Mouse (Mus musculus) urinary bladder, adult 18-20 months (tissue): ENCODE data around the gene Trim67.

ENCODE experiments used
- DNase-seq, 2 experiments: peaks; one replicate each; pipeline ENCODE4 v3.0.0; 2022; ENCODE audit warnings: low spot score in 2 of 2, mixed read lengths in 2 of 2

Trim67 gene

GRCm38 (mm10) chr8:124793661-124794485, 981 bp downstream of the Trim67 start:
- DNase-seq, result no peak

DNA sequence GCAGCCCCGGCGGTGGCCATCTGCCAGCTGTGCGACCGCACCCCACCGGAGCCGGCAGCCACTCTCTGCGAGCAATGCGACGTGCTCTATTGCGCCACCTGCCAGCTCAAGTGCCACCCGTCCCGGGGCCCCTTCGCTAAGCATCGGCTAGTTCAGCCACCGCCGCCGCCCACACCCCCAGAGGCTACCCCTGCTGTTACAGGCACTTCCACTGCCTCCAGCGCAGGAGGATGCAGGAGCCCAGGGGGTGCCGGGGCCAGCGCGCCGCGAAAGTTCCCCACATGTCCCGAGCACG, 1.5 kb downstream of the Trim67 start:
- DNase-seq, result peak in 1 of 2 experiments; percentile 42

DNA sequence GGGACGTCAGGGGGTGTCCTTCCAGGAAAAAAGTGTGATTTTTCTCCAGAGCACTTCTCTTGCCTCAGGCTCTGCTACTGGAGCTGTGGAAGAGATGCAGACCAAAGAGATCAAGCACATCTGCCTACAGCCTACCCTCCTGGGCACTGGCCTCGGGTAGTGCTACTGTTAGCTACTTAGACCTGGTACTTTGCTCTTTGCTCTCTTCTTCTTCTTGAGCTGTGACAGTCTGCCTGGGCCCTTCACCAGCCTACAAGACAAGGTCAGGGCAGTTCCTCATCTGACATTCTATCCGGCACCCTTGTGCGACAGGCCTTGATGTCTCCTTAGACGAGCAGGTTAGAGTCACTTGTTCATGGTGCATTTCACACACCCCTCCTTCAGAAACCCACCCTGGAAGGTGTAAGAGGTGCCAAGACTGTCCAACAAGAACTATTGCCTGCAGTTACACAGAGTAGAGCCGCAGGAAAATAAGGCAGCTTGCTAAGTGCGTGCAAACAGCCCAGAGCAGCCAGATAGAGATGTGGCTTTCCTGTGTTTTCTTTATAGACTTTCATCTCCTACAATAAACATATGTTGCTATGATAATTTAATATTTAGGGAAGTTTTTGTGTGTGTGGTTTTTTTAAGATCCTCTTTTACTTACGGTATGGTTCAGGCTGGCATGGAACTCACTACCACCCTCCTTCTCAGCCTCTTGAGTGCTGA, 3.0 kb downstream of the Trim67 start:
- DNase-seq, result no peak

DNA sequence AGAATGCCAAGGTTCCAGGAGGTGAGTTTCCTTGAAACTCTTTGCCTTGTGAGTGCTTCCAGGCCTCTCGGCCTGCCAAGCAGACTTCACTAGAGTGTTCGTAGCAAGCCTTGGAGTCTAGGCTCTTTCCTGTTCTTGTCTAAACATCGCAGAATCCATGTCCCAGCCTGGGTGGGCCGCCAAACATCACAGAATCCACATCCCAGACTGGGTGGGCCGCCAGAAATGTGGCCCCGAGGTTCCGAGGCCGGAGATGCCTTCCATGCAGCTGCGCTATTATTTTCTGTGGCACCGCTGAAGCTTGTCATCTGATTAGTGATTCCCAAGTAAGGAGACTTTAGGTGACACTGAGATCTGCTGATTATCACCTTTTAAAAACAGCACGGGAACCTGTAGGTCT, 7.7 kb downstream of the Trim67 start:
- DNase-seq, result no peak

- DNase-seq, result no peak
Observed at GRCm38 (mm10) chr8:124803824-124804702, 11.2 kb downstream of the Trim67 start.

DNA sequence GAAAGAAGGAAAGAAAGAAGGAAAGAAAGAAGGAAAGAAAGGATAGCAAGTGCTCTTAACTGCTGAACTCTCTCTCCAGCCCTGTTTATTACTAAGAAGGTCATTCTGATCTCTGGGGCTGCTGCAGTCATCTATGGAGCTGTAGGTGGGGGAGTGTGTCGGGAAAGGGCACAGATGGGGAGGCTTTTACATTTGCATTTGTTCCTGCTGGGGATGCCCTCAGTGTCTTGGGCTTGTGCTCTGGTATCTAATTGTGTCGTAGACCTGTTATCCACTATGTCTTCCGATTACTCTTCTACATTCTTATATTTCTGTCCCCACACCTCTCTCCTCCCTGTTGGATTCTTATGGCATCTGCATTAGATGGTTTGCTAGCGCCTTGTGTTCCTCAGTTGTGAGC, 13.1 kb downstream of the Trim67 start:
- no peak for DNase-seq

DNA sequence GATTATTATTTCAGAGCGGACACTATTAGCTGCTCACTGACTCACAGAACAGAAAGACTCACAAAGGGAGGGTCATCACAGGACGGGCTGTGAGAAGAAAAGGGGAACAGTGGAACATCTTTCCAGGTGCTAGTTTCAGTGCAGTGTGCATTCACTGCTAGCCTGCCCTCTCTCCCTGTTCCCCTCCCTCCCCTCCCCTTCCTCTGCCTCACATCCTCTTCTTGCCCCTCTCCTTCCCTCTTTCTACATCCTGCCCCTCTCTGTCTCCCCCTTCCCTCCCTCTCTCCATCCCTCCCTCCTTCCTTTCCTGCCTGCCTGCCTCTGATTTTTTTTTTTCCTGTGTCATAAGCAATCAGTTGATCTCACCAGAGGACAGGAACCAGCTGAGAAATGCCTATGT, 16.5 kb downstream of the Trim67 start:
- no peak for DNase-seq

- no peak for DNase-seq
Observed at GRCm38 (mm10) chr8:124810056-124810610, 17.2 kb downstream of the Trim67 start.

- DNase-seq, result no peak
Observed at GRCm38 (mm10) chr8:124810689-124811394, 17.9 kb downstream of the Trim67 start.

GRCm38 (mm10) chr8:124813326-124813725, 20.4 kb downstream of the Trim67 start:
- no peak for DNase-seq

GRCm38 (mm10) chr8:124815870-124816269, 23.0 kb downstream of the Trim67 start:
- no peak for DNase-seq

GRCm38 (mm10) chr8:124816866-124817265, 24.0 kb downstream of the Trim67 start:
- DNase-seq, result no peak

GRCm38 (mm10) chr8:124817361-124817760, 24.5 kb downstream of the Trim67 start:
- no peak for DNase-seq

GRCm38 (mm10) chr8:124819612-124820115, 26.8 kb downstream of the Trim67 start:
- DNase-seq, result no peak

- no peak for DNase-seq
Observed at GRCm38 (mm10) chr8:124820125-124820524, 27.2 kb downstream of the Trim67 start.

DNA sequence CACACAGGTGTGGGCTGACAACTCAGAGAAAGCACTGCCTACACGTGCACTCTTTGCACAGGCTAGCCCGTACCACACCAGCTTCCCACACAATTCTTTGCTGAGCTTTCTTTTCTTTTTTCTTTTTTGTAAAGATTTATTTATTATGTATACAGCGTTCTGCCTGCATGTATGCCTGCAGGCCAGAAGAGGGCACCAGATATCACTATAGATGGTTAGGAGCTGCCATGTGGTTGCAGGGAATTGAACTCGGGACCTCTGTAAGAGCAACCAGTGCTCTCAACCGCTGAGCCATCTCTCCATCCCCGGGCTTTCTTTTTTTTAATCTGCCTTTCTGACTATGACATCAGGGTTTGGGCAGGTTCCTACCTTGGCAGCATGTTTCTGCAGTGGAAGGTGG, 30.6 kb downstream of the Trim67 start:
- DNase-seq, result no peak

DNA sequence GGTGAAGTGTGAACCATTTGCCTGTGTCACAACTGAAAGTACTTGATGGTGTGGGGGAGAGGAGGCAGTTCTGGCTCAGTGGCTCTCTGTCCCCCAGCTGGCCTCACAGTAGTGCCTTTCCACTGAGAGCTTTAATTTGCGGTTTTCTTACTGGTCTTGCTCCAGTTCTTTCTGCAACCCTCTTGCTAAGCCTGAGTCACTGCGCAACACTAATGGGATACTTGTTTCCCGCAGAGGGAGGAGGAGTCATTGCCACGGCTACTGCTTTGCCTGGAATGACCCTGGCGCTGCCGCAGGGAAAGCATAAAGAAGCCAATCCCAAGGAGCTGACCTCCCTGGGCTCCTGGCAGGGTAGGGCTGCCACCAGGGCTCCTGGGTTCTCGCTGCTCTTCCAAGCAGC, 33.8 kb downstream of the Trim67 start:
- DNase-seq, result no peak

DNA sequence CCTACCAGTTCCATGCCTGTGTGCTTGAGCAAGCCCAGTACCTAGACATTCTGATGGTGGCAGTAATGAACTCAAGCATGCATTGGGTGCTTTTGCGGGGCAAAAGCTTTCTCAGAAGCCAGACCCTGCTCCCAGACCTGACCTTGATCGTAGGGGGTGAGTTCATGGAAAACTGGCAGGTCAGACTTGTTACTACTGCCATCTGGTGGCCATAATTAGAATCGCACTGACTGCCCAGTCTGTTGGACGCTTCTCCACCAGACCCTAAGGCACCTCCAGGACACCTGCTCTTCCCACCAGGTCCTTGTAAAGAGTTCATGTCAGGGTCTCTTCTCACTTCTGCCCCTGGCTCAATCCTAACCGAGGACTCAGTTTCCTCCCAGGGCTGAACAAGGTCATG, 34.5 kb downstream of the Trim67 start:
- peak in 1 of 2 experiments; percentile 28 for DNase-seq

GRCm38 (mm10) chr8:124828561-124829240, 35.8 kb downstream of the Trim67 start:
- no peak for DNase-seq

GRCm38 (mm10) chr8:124830050-124830449, 37.2 kb downstream of the Trim67 start:
- no peak for DNase-seq

- DNase-seq, result no peak
Observed at GRCm38 (mm10) chr8:124831531-124831930, 38.6 kb downstream of the Trim67 start.
